Mouse (Mus musculus): ENCODE results near the gene Gm10377.
"Not testable (repeated sequence)": the region's sequence is repeated elsewhere in the genome, so short reads cannot be mapped to it uniquely, and the experiment has no call there.

Gene Gm10377

DNA sequence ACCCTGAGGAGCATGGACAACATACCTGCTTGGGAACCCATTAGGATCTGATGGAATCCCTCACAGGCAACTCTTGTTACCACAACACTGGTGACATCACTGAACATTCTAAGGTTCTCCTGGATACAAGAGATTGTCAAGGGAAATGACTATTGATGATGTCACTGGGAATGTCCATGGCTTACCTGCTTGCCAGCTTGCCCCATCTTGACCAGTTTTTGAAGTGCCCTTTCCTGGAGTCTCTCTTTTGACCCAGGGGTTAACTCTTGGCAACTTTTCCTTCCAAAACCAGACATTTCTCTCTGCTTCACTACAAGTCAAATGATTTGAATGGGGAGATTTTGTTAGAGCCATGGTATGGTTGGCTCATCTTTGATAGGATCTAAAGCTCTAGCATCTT is at the start of gene Gm10377:
Gene Gm10377 (minus strand): TSS at position 101 of the 400 bp plus-strand sequence.
- not testable (repeated sequence) for DNase-seq (ENCODE audit: extremely low read depth, low read depth, low spot score)

DNA sequence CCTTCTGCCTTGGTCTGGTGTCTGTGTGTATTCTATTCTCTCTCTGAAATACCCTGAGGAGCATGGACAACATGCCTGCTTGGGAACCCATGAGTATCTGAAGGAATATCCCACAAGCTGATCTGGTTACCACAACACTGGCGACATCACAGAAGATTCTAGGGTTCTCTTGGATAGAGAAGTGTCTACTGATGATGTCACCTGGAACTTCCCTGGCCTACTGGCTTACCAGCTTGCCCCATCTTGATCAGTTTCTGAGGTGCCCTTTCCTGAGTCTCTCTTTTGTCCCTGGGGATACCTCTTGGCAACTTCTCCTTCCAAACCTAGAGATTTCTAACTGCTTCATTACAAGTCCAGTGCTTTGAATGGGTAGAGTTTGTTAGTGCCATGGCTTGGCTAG is 29.1 kb downstream of the Gm10377 start, which contains the start of gene Gm3015:
Gene Gm3015 (minus strand): TSS at position 101 of the 400 bp plus-strand sequence.
- not testable (repeated sequence) for DNase-seq (ENCODE audit: extremely low read depth, low read depth, low spot score)

Measured in fat pad, adult 2 months (tissue).